Mouse (Mus musculus) embryonic facial prominence, embryonic 11.5 days (tissue): ENCODE results near the gene Stard5. TPM values are rescaled to one million over a fixed set of nuclear protein-coding genes. Genes with fewer than 3 reads are reported as not detected.

Experiments used
- ATAC-seq: fragments of 200-750 bp; cut with Nextera tagmentation; replicated peaks from 2 replicates; pipeline ENCODE4 v1.8.0; 2017; ENCODE audit warnings: low read depth; ENCODE audit not compliant: insufficient number of reproducible peaks, low FRiP score, low TSS enrichment
- DNase-seq: peaks from one replicate; pipeline ENCODE4 v3.0.0-alpha.2; 2015; ENCODE audit warnings: low spot score
- H3K27ac ChIP-seq: fragments of 300-500 bp; sonication (generic); replicated peaks from 2 replicates; pipeline ENCODE4 v1.5.1; 2014; ENCODE audit warnings: mild to moderate bottlenecking, low read depth, low read length, control low read depth
- H3K27me3 ChIP-seq: fragments of 300-500 bp; sonication (generic); 2 replicates; pipeline ENCODE4 v1.6.1; 2014; ENCODE audit warnings: mild to moderate bottlenecking, low read length, moderate library complexity, mixed read lengths; ENCODE audit not compliant: control insufficient read depth, insufficient read depth
- H3K36me3 ChIP-seq: fragments of 300-500 bp; sonication (generic); replicated peaks from 2 replicates; pipeline ENCODE4 v1.6.1; 2014; ENCODE audit warnings: low read depth, mild to moderate bottlenecking, low read length, moderate library complexity, mixed read lengths; ENCODE audit not compliant: control insufficient read depth, insufficient read depth
- H3K4me1 ChIP-seq: fragments of 300-500 bp; sonication (generic); 2 replicates; pipeline ENCODE4 v1.6.1; 2014; ENCODE audit warnings: low read length, mixed read lengths; ENCODE audit not compliant: control insufficient read depth, insufficient read depth
- H3K4me2 ChIP-seq: fragments of 300-500 bp; sonication (generic); 2 replicates; pipeline ENCODE4 v1.6.1; 2014; ENCODE audit warnings: low read depth, mild to moderate bottlenecking, control low read depth, low read length, moderate library complexity
- H3K4me3 ChIP-seq: fragments of 300-500 bp; sonication (generic); 2 replicates; pipeline ENCODE4 v1.5.1; 2014; ENCODE audit warnings: low read depth, low read length, control low read depth
- H3K9ac ChIP-seq: fragments of 300-500 bp; sonication (generic); replicated peaks from 2 replicates; pipeline ENCODE4 v1.6.1; 2014; ENCODE audit warnings: mild to moderate bottlenecking, control low read depth, low read length
- H3K9me3 ChIP-seq: fragments of 300-500 bp; sonication (generic); replicated peaks from 2 replicates; pipeline ENCODE4 v1.6.1; 2016; ENCODE audit warnings: mild to moderate bottlenecking, low read length, inconsistent platforms, mixed read lengths; ENCODE audit not compliant: control insufficient read depth
- WGBS: fragments of 180-500 bp; shearing (Covaris S2); extraction: QIAGEN DNeasy Blood & Tissue Kit; methylation state at CpG from one replicate; pipeline ENCODE4 v1.1.7; 2014; 5-methylcytosine and 5-hydroxymethylcytosine counted together
- polyA plus RNA-seq: library from polyadenylated mRNA; unstranded; fragments of >200 nt; fragmentation: Nextera tagmentation; extraction: Ambion mirVana; gene quantifications from 2 replicates; pipeline ENCODE4 v1.2.1, GENCODE M21; 2014

Stard5 gene
- polyA plus RNA-seq, 1 experiment from 2014 or later, result 19.5 TPM

DNA sequence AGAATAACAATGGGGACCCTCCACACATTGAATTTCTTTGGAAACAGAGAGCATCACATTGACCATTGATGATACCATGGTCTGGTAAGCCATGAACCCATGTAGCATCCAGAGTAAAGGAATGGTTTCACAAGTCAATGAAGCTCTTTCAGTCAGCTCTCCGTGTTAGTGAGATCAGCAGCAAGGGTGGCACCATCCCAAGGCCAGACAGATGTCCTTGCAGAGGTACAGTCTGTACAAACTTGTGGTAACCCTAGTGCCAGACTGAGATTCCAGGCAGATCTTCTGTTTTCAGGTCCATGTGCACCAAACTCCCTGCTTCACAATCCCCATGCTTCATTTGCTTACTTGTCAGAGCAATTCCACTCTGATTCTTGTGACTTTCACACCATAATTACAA lies 7.7 kb upstream of the Stard5 start:
- WGBS, result 86% methylated on average over 1 of the region's 1 CpGs

DNA sequence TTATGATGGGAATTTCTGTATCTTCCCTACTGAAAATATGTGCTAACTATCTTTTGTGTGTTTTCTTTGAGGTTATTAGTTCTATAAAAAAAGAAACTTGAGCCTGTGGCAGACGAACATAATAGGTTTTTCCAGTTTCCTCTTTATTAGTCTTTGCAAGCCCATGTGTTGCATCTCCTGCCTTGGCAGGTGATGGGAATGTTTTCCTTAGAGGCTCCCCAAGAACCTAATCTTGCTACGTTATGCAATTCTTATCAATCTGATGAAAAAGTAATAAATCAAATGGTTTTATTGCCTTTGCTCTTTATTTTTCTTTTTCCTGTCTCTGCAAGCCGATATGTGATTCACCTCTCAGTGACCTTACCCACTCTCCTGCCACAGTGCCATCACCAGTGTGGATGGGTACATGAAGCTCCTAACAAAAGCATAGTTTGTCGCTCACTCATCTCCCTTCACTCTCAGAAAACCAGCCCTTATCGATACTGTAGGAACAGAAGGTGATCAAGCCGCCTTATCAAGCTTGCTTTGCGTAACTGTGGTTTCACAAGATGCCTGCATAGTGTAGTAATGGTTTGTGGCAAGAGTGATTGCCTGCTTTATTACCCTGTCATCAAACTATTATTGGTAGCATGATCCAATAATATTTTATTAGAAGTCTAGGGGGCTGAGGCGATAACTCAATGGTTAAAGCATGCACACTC lies 5.1 kb upstream of the Stard5 start:
- H3K27me3 ChIP-seq, result no peaks in the 10 kb centered on the region
- no peak overlapping the region for H3K27ac ChIP-seq
- ATAC-seq, result no peak
- H3K36me3 ChIP-seq, result no peaks in the 10 kb centered on the region
- no peak for DNase-seq
- no peak overlapping the region for H3K4me3 ChIP-seq
- H3K4me1 ChIP-seq, result 0 out of 2 replicates have a peak, but pooled peaks cover 3% of the 10 kb centered on the region
- H3K9me3 ChIP-seq, result no peaks in the 10 kb centered on the region
- 90% methylated on average over 8 of the region's 8 CpGs for WGBS
- H3K9ac ChIP-seq, result no peak overlapping the region
- no peak overlapping the region for H3K4me2 ChIP-seq

More for the DNA sequence above, 7.7 kb upstream of the Stard5 start:
- no peak overlapping the region for H3K4me3 ChIP-seq
- no peak for DNase-seq
- H3K4me1 ChIP-seq, result no peaks in the 10 kb centered on the region
- H3K36me3 ChIP-seq, result no peaks in the 10 kb centered on the region
- no peak for ATAC-seq
- no peaks in the 10 kb centered on the region for H3K27me3 ChIP-seq
- no peak overlapping the region for H3K9ac ChIP-seq
- H3K27ac ChIP-seq, result no peak overlapping the region
- no peak overlapping the region for H3K4me2 ChIP-seq
- no peaks in the 10 kb centered on the region for H3K9me3 ChIP-seq

DNA sequence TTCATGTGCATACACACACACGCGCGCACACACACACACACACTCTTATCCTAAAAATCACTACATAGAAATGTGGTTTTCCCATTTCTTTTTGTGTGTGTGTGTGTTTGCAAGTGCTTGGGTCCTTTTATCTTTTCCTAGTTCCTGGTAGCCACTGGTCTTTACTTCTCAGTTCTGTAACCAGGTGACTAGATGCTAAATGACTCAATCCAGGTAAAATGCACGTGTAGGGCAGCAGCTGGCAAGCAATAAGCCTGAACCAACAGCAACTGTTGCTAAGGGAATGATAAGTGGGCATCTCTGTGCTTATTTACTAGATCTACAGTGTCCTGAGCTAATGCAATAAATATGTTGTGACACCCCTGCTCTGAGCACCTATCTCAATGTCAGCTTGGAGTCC lies 4.4 kb upstream of the Stard5 start:
- 0 out of 2 replicates have a peak, but pooled peaks cover 3% of the 10 kb centered on the region for H3K4me1 ChIP-seq
- H3K27me3 ChIP-seq, result no peaks in the 10 kb centered on the region
- H3K36me3 ChIP-seq, result no peaks in the 10 kb centered on the region
- H3K4me3 ChIP-seq, result no peak overlapping the region
- no peak overlapping the region for H3K9ac ChIP-seq
- no peak overlapping the region for H3K27ac ChIP-seq
- no peak overlapping the region for H3K4me2 ChIP-seq
- WGBS, result 88% methylated on average over 4 of the region's 4 CpGs
- ATAC-seq, result no peak
- H3K9me3 ChIP-seq, result no peaks in the 10 kb centered on the region
- DNase-seq, result no peak

DNA sequence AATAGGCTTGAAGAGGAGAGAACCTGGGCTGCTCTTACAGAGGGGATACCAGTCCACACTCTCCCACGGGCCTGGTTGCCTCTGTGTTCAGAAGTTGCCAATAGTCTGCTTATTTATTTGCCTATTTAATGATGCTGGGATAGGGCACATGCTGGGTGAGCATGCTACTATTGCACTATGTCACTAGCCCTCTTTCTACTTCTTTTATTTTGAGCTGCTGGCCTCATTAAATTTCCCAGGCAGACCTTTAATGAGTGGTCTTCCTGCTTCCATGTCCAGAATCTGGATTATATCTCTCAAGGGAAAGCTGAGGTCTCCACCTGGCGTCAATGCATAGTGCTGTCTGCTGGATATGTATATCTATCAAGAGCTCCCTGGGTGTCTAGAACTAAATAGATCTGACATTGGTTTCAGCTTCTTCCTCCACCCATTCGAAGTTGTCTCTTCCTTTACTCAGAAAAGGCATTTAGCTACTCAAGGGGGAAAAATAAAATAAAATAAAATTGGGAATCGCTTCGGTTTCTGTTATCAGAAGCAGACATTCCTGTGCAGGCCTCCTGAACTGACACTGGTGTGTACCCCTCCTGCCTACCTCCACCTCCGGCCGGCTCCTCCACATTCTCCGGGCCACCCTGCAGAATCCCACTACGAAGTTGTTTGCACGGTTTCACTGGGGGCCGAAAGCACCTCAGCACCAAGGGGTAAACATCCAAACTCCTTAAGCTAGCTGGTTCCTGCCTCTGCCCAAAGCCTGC lies 509 bp upstream of the Stard5 start:
- no peaks in the 10 kb centered on the region for H3K9me3 ChIP-seq
- H3K4me3 ChIP-seq, result peak overlapping the region; percentile 46
- ATAC-seq (no peak), DNase-seq (no peak)
- no peaks in the 10 kb centered on the region for H3K27me3 ChIP-seq
- 14% methylated on average over 11 of the region's 11 CpGs for WGBS
- peak overlapping the region; percentile 72 for H3K4me2 ChIP-seq
- H3K9ac ChIP-seq, result peak overlapping the region; percentile 49
- no peaks in the 10 kb centered on the region for H3K36me3 ChIP-seq
- H3K27ac ChIP-seq, result no peak overlapping the region
- 0 out of 2 replicates have a peak, but pooled peaks cover 3% of the 10 kb centered on the region for H3K4me1 ChIP-seq

DNA sequence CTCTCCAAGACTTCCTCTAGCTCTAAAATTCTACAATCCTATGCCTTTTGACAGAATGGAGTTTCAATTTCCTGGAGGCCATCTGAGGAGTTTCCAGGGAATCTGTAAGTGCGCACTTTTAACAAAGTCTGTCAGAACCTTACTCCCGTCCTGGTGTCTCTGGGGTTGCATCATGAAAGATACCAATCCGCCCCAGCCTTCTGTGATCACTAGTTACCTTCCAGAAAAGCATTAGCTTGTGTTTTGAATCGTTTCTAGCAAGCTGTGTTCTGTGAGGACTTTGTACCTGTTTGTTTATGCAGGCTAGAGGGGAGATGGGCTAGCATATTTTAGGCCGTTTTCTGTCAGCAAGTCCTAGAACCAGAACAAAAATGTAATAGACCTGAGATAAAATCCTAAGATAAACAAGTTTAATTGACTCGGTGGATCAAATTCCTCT lies 942 bp downstream of the Stard5 start:
- peak overlapping the region; percentile 72 for H3K4me2 ChIP-seq
- 40% methylated on average over 6 of the region's 6 CpGs for WGBS
- no peaks in the 10 kb centered on the region for H3K9me3 ChIP-seq
- 0 out of 2 replicates have a peak, but pooled peaks cover 3% of the 10 kb centered on the region for H3K4me1 ChIP-seq
- ATAC-seq (no peak), DNase-seq (no peak)
- H3K27me3 ChIP-seq, result no peaks in the 10 kb centered on the region
- H3K36me3 ChIP-seq, result no peaks in the 10 kb centered on the region
- H3K9ac ChIP-seq, result no peak overlapping the region; the same call in 1 of the 2 replicates
- H3K27ac ChIP-seq, result no peak overlapping the region
- H3K4me3 ChIP-seq, result peak overlapping the region; percentile 46; the same call in 1 of the 2 replicates

DNA sequence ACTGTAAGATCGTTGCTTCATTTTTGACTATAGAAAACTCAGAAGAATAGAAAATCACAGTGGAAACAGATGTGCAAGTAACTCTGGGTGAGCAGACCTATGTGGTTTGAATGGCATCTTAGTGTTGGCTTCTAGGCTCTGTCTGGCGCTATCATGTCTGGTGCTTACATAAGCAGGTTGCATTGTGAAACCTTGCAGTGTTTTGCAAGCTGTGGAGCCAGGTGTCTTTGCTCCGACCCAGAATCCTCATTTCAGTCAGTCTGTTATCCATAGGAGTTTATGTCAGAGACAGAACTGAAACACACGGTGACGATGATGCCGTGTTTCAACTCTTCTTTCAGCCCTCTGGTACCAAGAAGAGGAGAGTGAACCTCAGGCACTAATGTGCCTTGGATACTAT lies 2.1 kb downstream of the Stard5 start:
- no peak for DNase-seq
- Histone ChIP-seq H3K9me3 (no peaks in the 10 kb centered on the region), H3K4me3 (no peak overlapping the region), H3K36me3 (no peaks in the 10 kb centered on the region), H3K27ac (no peak overlapping the region), H3K9ac (no peak overlapping the region), H3K4me1 (0 out of 2 replicates have a peak, but pooled peaks cover 3% of the 10 kb centered on the region), H3K4me2 (no peak overlapping the region), H3K27me3 (no peaks in the 10 kb centered on the region)
- WGBS, result 92% methylated on average over 6 of the region's 6 CpGs
- ATAC-seq, result no peak

DNA sequence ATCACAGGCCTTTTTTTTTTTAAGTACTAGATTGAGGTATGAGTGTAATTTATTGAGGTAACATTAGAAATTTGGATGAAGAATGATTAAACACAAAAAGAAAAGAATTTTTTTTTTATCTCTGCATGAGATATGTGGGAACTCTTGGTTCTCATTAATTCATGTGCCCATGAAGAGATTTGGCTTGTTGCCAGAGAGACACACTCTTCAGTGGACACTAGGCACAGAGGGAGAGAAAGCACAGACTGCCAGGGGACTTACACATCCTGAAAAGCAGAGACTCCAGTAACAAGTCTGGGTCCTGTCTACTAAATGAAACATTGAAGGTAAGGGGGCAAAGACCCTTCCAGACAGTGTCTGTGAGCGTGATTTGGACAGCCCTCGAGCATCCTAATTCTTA lies 4.0 kb downstream of the Stard5 start:
- H3K9me3 ChIP-seq, result no peaks in the 10 kb centered on the region
- H3K4me3 ChIP-seq, result no peak overlapping the region
- H3K9ac ChIP-seq, result no peak overlapping the region
- DNase-seq (no peak), ATAC-seq (no peak)
- no peaks in the 10 kb centered on the region for H3K27me3 ChIP-seq
- peaks cover 3% of the 10 kb centered on the region for H3K36me3 ChIP-seq
- H3K27ac ChIP-seq, result no peak overlapping the region
- 81% methylated on average over 2 of the region's 2 CpGs for WGBS
- H3K4me2 ChIP-seq, result no peak overlapping the region
- 0 out of 2 replicates have a peak, but pooled peaks cover 3% of the 10 kb centered on the region for H3K4me1 ChIP-seq

DNA sequence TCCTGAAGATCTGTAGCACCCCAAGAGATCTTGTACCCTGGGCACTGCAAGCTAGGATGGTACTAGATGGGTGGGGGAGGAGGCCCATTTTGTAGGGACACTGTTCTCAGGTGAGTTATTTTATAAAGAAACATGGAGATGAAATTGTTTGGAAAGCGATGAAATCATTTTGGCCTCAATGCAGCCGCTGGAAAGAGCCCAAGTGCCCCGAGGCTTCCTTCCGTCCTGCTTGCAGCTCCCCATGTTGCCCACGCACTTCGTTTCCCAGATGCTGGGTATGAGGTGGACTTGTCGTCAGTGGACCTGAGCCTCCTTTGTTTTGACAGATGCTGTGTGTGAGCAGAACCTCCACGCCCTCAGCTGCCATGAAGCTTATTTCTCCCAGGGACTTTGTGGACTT lies 4.7 kb downstream of the Stard5 start:
- Histone ChIP-seq H3K36me3 (peaks cover 3% of the 10 kb centered on the region), H3K4me2 (no peak overlapping the region), H3K9ac (no peak overlapping the region), H3K27me3 (no peaks in the 10 kb centered on the region), H3K9me3 (no peaks in the 10 kb centered on the region), H3K4me3 (no peak overlapping the region), H3K4me1 (no peaks in the 10 kb centered on the region), H3K27ac (no peak overlapping the region)
- DNase-seq (no peak), ATAC-seq (no peak)
- WGBS, result 87% methylated on average over 8 of the region's 8 CpGs
